Mouse (Mus musculus): Measurements from ENCODE around the gene Fndc5. TPM values are rescaled to one million over a fixed set of nuclear protein-coding genes. Genes with fewer than 3 reads are reported as not detected.

The Fndc5 gene
- polyA plus RNA-seq, 1 experiment from 2014 or later = 3.4 TPM

Other genes starting within 250 kb of the Fndc5 start
- 21.7 and 26.3 TPM in 2 replicates for gene Azin2, start 174.6 kb upstream of the Fndc5 start, polyA plus RNA-seq (2015; fragmentation: Nextera tagmentation; extraction: Ambion mirVana)
- gene Ak2, start 145.0 kb upstream of the Fndc5 start, polyA plus RNA-seq (2015; fragmentation: Nextera tagmentation; extraction: Ambion mirVana) = 226 and 238 TPM in 2 replicates
- 6.4 and 6.7 TPM in 2 replicates for gene Rnf19b, start 78.7 kb upstream of the Fndc5 start, polyA plus RNA-seq (2015; fragmentation: Nextera tagmentation; extraction: Ambion mirVana)
- 11.5 and 14.5 TPM in 2 replicates for gene Tmem54, start 31.5 kb upstream of the Fndc5 start, polyA plus RNA-seq (2015; fragmentation: Nextera tagmentation; extraction: Ambion mirVana)
- gene Hpca, start 15.0 kb upstream of the Fndc5 start, polyA plus RNA-seq (2015; fragmentation: Nextera tagmentation; extraction: Ambion mirVana) = 1.6 and 2.2 TPM in 2 replicates
- gene S100pbp, start 52.7 kb downstream of the Fndc5 start, polyA plus RNA-seq (2015; fragmentation: Nextera tagmentation; extraction: Ambion mirVana) = 23.2 and 25.6 TPM in 2 replicates
- gene Yars, start 52.8 kb downstream of the Fndc5 start, polyA plus RNA-seq (2015; fragmentation: Nextera tagmentation; extraction: Ambion mirVana) = 85.0 and 89.6 TPM in 2 replicates
- 9.3 and 10.4 TPM in 2 replicates for gene C77080, start 124.4 kb downstream of the Fndc5 start, polyA plus RNA-seq (2015; fragmentation: Nextera tagmentation; extraction: Ambion mirVana)
- 1.2 and 1.3 TPM in 2 replicates for gene Sync, start 150.6 kb downstream of the Fndc5 start, polyA plus RNA-seq (2015; fragmentation: Nextera tagmentation; extraction: Ambion mirVana)
- gene Rbbp4, start 198.4 kb downstream of the Fndc5 start, polyA plus RNA-seq (2015; fragmentation: Nextera tagmentation; extraction: Ambion mirVana) = 383 and 405 TPM in 2 replicates
- 44.4 and 45.1 TPM in 2 replicates for gene Zbtb8os, start 198.7 kb downstream of the Fndc5 start, polyA plus RNA-seq (2015; fragmentation: Nextera tagmentation; extraction: Ambion mirVana)
- 17.2 and 18.4 TPM in 2 replicates for gene Zbtb8a, start 241.1 kb downstream of the Fndc5 start, polyA plus RNA-seq (2015; fragmentation: Nextera tagmentation; extraction: Ambion mirVana)